Mouse (Mus musculus): Measurements from ENCODE around the gene Nr1d1. TPM values are rescaled to one million over a fixed set of nuclear protein-coding genes. Genes with fewer than 3 reads are reported as not detected.
"Not testable (repeated sequence)": the region's sequence is repeated elsewhere in the genome, so short reads cannot be mapped to it uniquely, and the experiment has no call there.

Nr1d1 gene
- polyA plus RNA-seq, 1 experiment from 2014 or later = 1.9 TPM

DNA sequence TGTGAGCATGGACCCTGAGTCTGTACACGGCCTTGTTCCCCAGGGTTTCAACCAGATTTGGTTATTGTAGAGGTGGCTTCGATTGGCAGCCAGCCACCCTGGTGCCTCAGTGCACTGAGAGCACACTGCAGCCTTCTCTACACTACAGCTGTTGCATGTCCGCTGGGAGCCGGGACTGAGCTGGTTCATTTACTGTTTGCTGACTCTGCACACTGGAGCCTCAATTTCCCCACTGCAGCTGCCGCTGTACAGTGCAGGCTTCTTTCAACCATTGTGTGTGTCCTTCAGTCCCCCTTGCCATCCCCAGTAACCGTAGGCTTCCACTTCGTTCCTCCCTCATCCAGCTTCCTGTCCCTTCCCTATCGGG lies 35.1 kb downstream of the Nr1d1 start:
- ATAC-seq (ENCODE audit: insufficient read depth, low FRiP score, low TSS enrichment) (no peak), DNase-seq (ENCODE audit: low spot score) (peak; percentile 46)
- peak overlapping the region; percentile 89 for H3K27ac ChIP-seq (ENCODE audit: low read depth, low read length)
- H3K9ac ChIP-seq (ENCODE audit: low read length) = peak overlapping the region; percentile 92
- H3K4me1 ChIP-seq (ENCODE audit: control insufficient read depth, insufficient read depth, low read length) = peaks cover 43% of the 10 kb centered on the region
- H3K9me3 ChIP-seq (ENCODE audit: control insufficient read depth, low read length) = no peaks in the 10 kb centered on the region
- H3K4me2 ChIP-seq (ENCODE audit: low read depth) = peak overlapping the region; percentile 74
- no peaks in the 10 kb centered on the region for H3K27me3 ChIP-seq (ENCODE audit: control insufficient read depth, insufficient read depth, low read length)
- H3K4me3 ChIP-seq (ENCODE audit: low read depth, low read length) = peak overlapping the region; percentile 89
- no peaks in the 10 kb centered on the region for H3K36me3 ChIP-seq (ENCODE audit: control insufficient read depth, insufficient read depth, low read length)
- 14% methylated on average over 8 of the region's 8 CpGs for WGBS

DNA sequence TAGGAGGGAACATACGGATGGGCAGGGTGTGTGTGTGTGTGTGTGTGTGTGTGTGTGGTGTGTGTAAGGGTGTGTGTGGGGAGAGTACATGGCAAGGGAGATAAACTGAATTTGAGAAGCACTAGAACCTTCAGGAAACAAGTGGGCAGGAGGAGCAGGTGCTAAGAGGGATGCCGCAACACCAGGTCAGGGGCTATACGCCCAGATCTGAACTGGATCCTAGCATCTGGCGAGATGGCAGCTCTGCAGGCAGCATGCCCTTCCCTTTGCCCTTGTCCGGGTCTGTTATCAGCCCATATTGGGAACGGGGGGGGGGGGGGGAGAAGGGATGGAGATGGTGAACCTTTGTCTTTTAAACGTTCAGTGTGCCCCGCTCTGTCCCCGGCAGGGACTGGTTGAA lies 36.2 kb downstream of the Nr1d1 start:
- H3K9me3 ChIP-seq (ENCODE audit: control insufficient read depth, low read length) = peaks cover 5% of the 10 kb centered on the region; the same call in 1 of the 2 replicates
- 70% methylated on average over 9 of the region's 9 CpGs for WGBS
- no peak overlapping the region for H3K4me3 ChIP-seq (ENCODE audit: low read depth, low read length)
- H3K27ac ChIP-seq (ENCODE audit: low read depth, low read length) = no peak overlapping the region
- no peaks in the 10 kb centered on the region for H3K36me3 ChIP-seq (ENCODE audit: control insufficient read depth, insufficient read depth, low read length)
- ATAC-seq (ENCODE audit: insufficient read depth, low FRiP score, low TSS enrichment) (no peak), DNase-seq (ENCODE audit: low spot score) (no peak)
- no peak overlapping the region for H3K4me2 ChIP-seq (ENCODE audit: low read depth)
- H3K4me1 ChIP-seq (ENCODE audit: control insufficient read depth, insufficient read depth, low read length) = peaks cover 32% of the 10 kb centered on the region
- H3K27me3 ChIP-seq (ENCODE audit: control insufficient read depth, insufficient read depth, low read length) = no peaks in the 10 kb centered on the region
- H3K9ac ChIP-seq (ENCODE audit: low read length) = no peak overlapping the region

DNA sequence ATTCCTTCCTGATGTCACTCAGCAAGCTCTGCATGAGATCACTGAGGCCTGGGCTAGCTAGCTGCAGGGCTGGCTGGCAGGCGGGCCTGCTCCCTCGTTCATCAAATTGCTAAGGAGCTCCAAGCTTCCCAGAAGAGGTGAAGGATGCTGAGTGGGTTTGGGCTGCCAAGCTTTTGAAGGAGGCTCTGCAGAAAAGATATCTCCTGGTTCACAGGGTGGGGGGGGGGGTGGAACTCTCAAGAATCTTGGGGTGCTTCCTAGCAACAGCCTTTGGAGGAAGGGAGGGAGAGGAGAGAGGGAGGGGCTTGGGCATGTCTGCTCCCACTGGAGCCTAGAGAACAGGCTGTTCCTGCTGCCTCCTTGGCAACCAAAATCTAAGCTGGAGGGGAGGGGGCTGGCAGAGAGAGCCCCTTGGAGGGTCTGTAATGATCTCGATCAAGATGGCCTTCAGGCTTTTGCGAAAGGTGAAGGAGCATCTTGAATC lies 36.7 kb downstream of the Nr1d1 start:
- Histone ChIP-seq H3K4me2 (ENCODE audit: low read depth) (no peak overlapping the region), H3K9ac (ENCODE audit: low read length) (no peak overlapping the region), H3K4me3 (ENCODE audit: low read depth, low read length) (no peak overlapping the region), H3K4me1 (ENCODE audit: control insufficient read depth, insufficient read depth, low read length) (peaks cover 27% of the 10 kb centered on the region), H3K36me3 (ENCODE audit: control insufficient read depth, insufficient read depth, low read length) (no peaks in the 10 kb centered on the region), H3K9me3 (ENCODE audit: control insufficient read depth, low read length) (peaks cover 5% of the 10 kb centered on the region; the same call in 1 of the 2 replicates), H3K27ac (ENCODE audit: low read depth, low read length) (no peak overlapping the region), H3K27me3 (ENCODE audit: control insufficient read depth, insufficient read depth, low read length) (no peaks in the 10 kb centered on the region)
- DNase-seq (ENCODE audit: low spot score) (no peak), ATAC-seq (ENCODE audit: insufficient read depth, low FRiP score, low TSS enrichment) (no peak)
- WGBS = 48% methylated on average over 4 of the region's 4 CpGs

DNA sequence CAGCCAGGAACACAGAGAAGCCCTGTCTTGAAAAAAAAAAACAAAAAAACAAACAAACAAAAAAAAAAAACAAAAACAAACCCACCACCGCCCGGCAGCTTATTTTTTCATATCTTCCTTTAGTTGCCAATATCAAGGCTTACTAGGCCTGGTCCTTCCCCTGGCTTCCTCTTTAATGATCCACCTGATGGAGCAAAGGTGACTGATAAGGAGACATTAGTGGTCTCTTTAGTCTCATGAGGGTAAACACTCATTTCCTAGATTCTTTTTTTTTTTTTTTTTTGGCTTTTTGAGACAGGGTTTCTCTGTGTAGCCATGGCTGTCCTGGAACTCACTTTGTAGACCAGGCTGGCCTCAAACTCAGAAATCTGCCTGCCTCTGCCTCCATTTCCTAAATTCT lies 37.9 kb downstream of the Nr1d1 start:
- H3K9me3 ChIP-seq (ENCODE audit: control insufficient read depth, low read length); H3K9ac ChIP-seq (ENCODE audit: low read length); H3K4me3 ChIP-seq (ENCODE audit: low read depth, low read length); DNase-seq (ENCODE audit: low spot score); H3K27ac ChIP-seq (ENCODE audit: low read depth, low read length); ATAC-seq (ENCODE audit: insufficient read depth, low FRiP score, low TSS enrichment); H3K36me3 ChIP-seq (ENCODE audit: control insufficient read depth, insufficient read depth, low read length); H3K4me2 ChIP-seq (ENCODE audit: low read depth); H3K27me3 ChIP-seq (ENCODE audit: control insufficient read depth, insufficient read depth, low read length): not testable (repeated sequence)
- peaks cover 17% of the 10 kb centered on the region for H3K4me1 ChIP-seq (ENCODE audit: control insufficient read depth, insufficient read depth, low read length)
- 97% methylated on average over 2 of the region's 2 CpGs for WGBS

DNA sequence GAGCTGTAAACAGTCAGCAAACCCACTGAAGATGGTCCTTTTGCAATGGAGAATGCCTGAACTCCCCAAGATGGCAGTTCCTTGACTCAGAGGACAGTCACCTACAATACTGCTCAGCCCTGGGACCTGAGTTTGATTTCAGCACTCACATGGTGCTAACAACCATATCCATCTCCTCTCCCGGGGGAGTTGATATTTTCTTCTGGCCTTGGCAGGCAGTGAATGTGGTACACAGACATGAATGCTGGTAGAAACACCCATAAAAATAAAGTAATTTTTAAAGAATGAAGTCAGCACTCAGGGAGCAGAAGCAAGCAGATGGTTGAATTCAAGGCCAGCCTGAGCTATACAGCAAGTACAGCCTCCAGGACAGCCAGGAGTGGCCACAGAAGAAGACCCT lies 39.0 kb downstream of the Nr1d1 start:
- no peak overlapping the region for H3K9ac ChIP-seq (ENCODE audit: low read length)
- H3K4me2 ChIP-seq (ENCODE audit: low read depth) = no peak overlapping the region
- no peaks in the 10 kb centered on the region for H3K27me3 ChIP-seq (ENCODE audit: control insufficient read depth, insufficient read depth, low read length)
- H3K4me1 ChIP-seq (ENCODE audit: control insufficient read depth, insufficient read depth, low read length) = peaks cover 14% of the 10 kb centered on the region
- H3K36me3 ChIP-seq (ENCODE audit: control insufficient read depth, insufficient read depth, low read length) = no peaks in the 10 kb centered on the region
- ATAC-seq (ENCODE audit: insufficient read depth, low FRiP score, low TSS enrichment) (no peak), DNase-seq (ENCODE audit: low spot score) (no peak)
- H3K27ac ChIP-seq (ENCODE audit: low read depth, low read length) = no peak overlapping the region
- 93% methylated on average over 1 of the region's 1 CpGs for WGBS
- peaks cover 5% of the 10 kb centered on the region; the same call in 1 of the 2 replicates for H3K9me3 ChIP-seq (ENCODE audit: control insufficient read depth, low read length)
- H3K4me3 ChIP-seq (ENCODE audit: low read depth, low read length) = no peak overlapping the region

DNA sequence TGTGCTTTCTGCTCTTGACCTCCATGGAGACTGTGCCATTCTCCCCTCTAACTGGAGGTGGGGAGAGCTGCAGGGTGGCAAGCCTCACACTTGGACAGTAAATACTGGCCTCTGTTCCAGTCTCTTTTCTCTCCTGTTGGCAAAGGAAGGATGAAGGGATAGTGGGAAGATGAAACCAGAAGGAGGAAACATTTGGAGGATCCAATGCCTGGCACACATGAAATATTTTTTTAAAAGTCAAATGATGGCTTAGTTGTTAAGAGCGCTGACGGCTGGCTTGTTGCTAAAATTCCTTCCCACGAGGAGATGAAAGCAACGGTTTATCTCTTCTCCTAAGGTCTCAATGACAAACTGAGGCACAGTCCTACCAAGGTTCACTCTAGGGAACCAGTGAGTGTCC lies 40.0 kb downstream of the Nr1d1 start:
- ATAC-seq (ENCODE audit: insufficient read depth, low FRiP score, low TSS enrichment) (no peak), DNase-seq (ENCODE audit: low spot score) (no peak)
- Histone ChIP-seq H3K36me3 (ENCODE audit: control insufficient read depth, insufficient read depth, low read length) (no peaks in the 10 kb centered on the region), H3K4me2 (ENCODE audit: low read depth) (no peak overlapping the region), H3K4me3 (ENCODE audit: low read depth, low read length) (no peak overlapping the region), H3K27me3 (ENCODE audit: control insufficient read depth, insufficient read depth, low read length) (no peaks in the 10 kb centered on the region), H3K9ac (ENCODE audit: low read length) (no peak overlapping the region), H3K4me1 (ENCODE audit: control insufficient read depth, insufficient read depth, low read length) (peaks cover 5% of the 10 kb centered on the region), H3K9me3 (ENCODE audit: control insufficient read depth, low read length) (peaks cover 5% of the 10 kb centered on the region; the same call in 1 of the 2 replicates), H3K27ac (ENCODE audit: low read depth, low read length) (no peak overlapping the region)
- WGBS = 89% methylated on average over 4 of the region's 4 CpGs

DNA sequence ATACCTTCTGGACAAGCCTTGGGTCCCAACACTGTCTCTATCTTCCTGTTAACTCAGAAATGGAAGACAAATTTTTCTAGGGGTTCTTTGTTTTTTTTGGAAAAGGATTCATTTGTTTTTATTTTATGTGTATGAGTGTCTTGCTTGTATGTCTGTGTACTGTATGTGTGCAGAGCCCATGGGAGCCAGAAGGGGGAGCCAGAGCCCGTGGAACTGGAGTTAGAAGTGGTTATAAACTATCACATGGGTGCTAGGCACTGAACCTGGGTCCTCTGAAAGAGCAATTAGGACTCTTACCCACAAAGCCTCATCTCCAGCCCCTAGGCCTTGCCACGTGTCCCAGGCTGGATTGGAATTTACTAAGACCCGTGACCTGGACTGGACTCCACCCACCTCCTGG lies 41.1 kb downstream of the Nr1d1 start:
- Histone ChIP-seq H3K4me2 (ENCODE audit: low read depth) (no peak overlapping the region), H3K9ac (ENCODE audit: low read length) (no peak overlapping the region), H3K9me3 (ENCODE audit: control insufficient read depth, low read length) (peaks cover 5% of the 10 kb centered on the region; the same call in 1 of the 2 replicates), H3K36me3 (ENCODE audit: control insufficient read depth, insufficient read depth, low read length) (no peaks in the 10 kb centered on the region), H3K27me3 (ENCODE audit: control insufficient read depth, insufficient read depth, low read length) (no peaks in the 10 kb centered on the region), H3K4me3 (ENCODE audit: low read depth, low read length) (no peak overlapping the region), H3K27ac (ENCODE audit: low read depth, low read length) (no peak overlapping the region), H3K4me1 (ENCODE audit: control insufficient read depth, insufficient read depth, low read length) (no peaks in the 10 kb centered on the region)
- WGBS = 74% methylated on average over 3 of the region's 3 CpGs
- ATAC-seq (ENCODE audit: insufficient read depth, low FRiP score, low TSS enrichment) (no peak), DNase-seq (ENCODE audit: low spot score) (no peak)

DNA sequence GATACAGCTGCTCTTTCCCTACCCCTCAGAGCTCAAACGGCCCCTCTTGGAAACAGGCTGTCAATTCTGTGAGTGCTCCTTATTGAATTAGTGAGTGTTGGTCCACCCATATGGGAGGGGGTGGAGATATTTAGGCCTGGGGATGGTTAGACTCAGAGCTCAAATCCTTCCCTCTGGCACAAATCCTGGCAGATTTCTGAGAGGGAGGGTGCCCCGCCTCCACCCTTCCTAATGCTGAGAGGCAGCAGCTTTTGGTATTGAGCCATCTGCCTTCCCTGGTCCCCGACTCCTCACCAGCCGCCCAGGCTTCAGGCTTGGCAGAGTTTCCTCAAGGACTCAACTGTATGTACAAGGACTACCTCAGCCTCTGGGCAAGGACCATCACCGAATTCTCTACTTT lies 44.0 kb downstream of the Nr1d1 start:
- Histone ChIP-seq H3K9me3 (ENCODE audit: control insufficient read depth, low read length) (peaks cover 5% of the 10 kb centered on the region; the same call in 1 of the 2 replicates), H3K27ac (ENCODE audit: low read depth, low read length) (no peak overlapping the region), H3K27me3 (ENCODE audit: control insufficient read depth, insufficient read depth, low read length) (no peaks in the 10 kb centered on the region), H3K4me3 (ENCODE audit: low read depth, low read length) (no peak overlapping the region), H3K9ac (ENCODE audit: low read length) (no peak overlapping the region), H3K4me2 (ENCODE audit: low read depth) (no peak overlapping the region), H3K4me1 (ENCODE audit: control insufficient read depth, insufficient read depth, low read length) (no peaks in the 10 kb centered on the region), H3K36me3 (ENCODE audit: control insufficient read depth, insufficient read depth, low read length) (no peaks in the 10 kb centered on the region)
- 60% methylated on average over 5 of the region's 5 CpGs for WGBS
- DNase-seq (ENCODE audit: low spot score) (no peak), ATAC-seq (ENCODE audit: insufficient read depth, low FRiP score, low TSS enrichment) (no peak)

DNA sequence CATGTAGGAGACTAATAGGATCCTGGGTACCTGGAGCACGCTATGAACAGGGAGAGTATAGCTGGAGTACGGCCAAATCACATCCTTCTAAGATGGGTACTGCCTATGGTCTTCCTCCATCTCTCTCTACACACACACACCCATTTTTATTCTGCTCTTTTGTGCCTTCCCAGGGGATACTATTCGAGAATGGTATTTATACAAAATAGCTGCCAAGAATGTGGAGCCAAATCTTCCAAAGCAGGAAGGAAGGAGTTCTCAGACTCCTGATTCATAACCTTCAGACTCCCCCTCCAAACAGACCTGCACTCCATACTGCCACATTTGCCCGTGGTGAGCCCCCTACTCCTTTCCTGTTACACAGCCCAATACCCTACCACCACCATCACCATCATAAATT lies 44.4 kb downstream of the Nr1d1 start:
- no peak overlapping the region for H3K9ac ChIP-seq (ENCODE audit: low read length)
- no peak for ATAC-seq (ENCODE audit: insufficient read depth, low FRiP score, low TSS enrichment)
- no peak overlapping the region for H3K4me2 ChIP-seq (ENCODE audit: low read depth)
- WGBS = 74% methylated on average over 4 of the region's 4 CpGs
- H3K27ac ChIP-seq (ENCODE audit: low read depth, low read length) = no peak overlapping the region
- H3K4me1 ChIP-seq (ENCODE audit: control insufficient read depth, insufficient read depth, low read length) = no peaks in the 10 kb centered on the region
- no peak for DNase-seq (ENCODE audit: low spot score)
- H3K9me3 ChIP-seq (ENCODE audit: control insufficient read depth, low read length) = peaks cover 5% of the 10 kb centered on the region; the same call in 1 of the 2 replicates
- H3K4me3 ChIP-seq (ENCODE audit: low read depth, low read length) = no peak overlapping the region
- no peaks in the 10 kb centered on the region for H3K36me3 ChIP-seq (ENCODE audit: control insufficient read depth, insufficient read depth, low read length)
- no peaks in the 10 kb centered on the region for H3K27me3 ChIP-seq (ENCODE audit: control insufficient read depth, insufficient read depth, low read length)
